Mouse (Mus musculus) lung, embryonic 14.5 days (tissue): ENCODE results near the gene Ntrk3. TPM values are rescaled to one million over a fixed set of nuclear protein-coding genes. Genes with fewer than 3 reads are reported as not detected.
A peak's percentile ranks its signal among the peaks of the same experiment; 100 is the strongest.

Experiments
- ATAC-seq: fragments of 200-750 bp; cut with Nextera tagmentation; 2 replicates; pipeline ENCODE4 v1.8.0; 2017; ENCODE audit warnings: mild to moderate bottlenecking, moderate TSS enrichment, moderate library complexity; ENCODE audit not compliant: insufficient read depth
- DNase-seq: peaks from one replicate; pipeline ENCODE4 v3.0.0-alpha.2; 2015
- H3K27ac ChIP-seq: fragments of 300-500 bp; sonication (generic); 2 replicates; pipeline ENCODE4 v1.5.1; 2014; ENCODE audit warnings: low read depth, mild to moderate bottlenecking, moderate library complexity
- H3K27me3 ChIP-seq: fragments of 300-500 bp; sonication (generic); 2 replicates; pipeline ENCODE4 v1.6.1; 2014; ENCODE audit warnings: low read length, control low read depth; ENCODE audit not compliant: insufficient read depth
- H3K36me3 ChIP-seq: fragments of 300-500 bp; sonication (generic); 2 replicates; pipeline ENCODE4 v1.6.1; 2014; ENCODE audit warnings: control low read depth; ENCODE audit not compliant: insufficient read depth
- H3K4me1 ChIP-seq: fragments of 300-500 bp; sonication (generic); 2 replicates; pipeline ENCODE4 v1.6.1; 2014; ENCODE audit warnings: antibody characterized with exemption, control low read depth; ENCODE audit not compliant: insufficient read depth
- H3K4me2 ChIP-seq: fragments of 300-500 bp; sonication (generic); 2 replicates; pipeline ENCODE4 v1.6.1; 2014; ENCODE audit warnings: mild to moderate bottlenecking
- H3K4me3 ChIP-seq: fragments of 300-500 bp; sonication (generic); 2 replicates; pipeline ENCODE4 v1.5.1; 2014; ENCODE audit warnings: low read depth, low read length
- H3K9ac ChIP-seq: fragments of 300-500 bp; sonication (generic); 2 replicates; pipeline ENCODE4 v1.6.1; 2014
- H3K9me3 ChIP-seq: fragments of 300-500 bp; sonication (generic); 2 replicates; pipeline ENCODE4 v1.6.1; 2016; ENCODE audit warnings: low read depth, low read length, control low read depth
- CTCF ChIP-seq: IDR thresholded peaks from 2 replicates; pipeline ENCODE4 v1.5.1; 2016; ENCODE audit warnings: antibody characterized with exemption, low read depth
- WGBS: fragments of 180-500 bp; shearing (Covaris S2); extraction: QIAGEN DNeasy Blood & Tissue Kit; methylation state at CpG from one replicate; pipeline ENCODE4 v1.1.7; 2014; 5-methylcytosine and 5-hydroxymethylcytosine counted together
- polyA plus RNA-seq: library from polyadenylated mRNA; unstranded; fragments of >200 nt; fragmentation: Nextera tagmentation; extraction: Ambion mirVana; gene quantifications from 2 replicates; pipeline ENCODE4 v1.2.1, GENCODE M21; 2014

Gene Ntrk3
- polyA plus RNA-seq, 1 experiment from 2014 or later, result 0.36 TPM

DNA sequence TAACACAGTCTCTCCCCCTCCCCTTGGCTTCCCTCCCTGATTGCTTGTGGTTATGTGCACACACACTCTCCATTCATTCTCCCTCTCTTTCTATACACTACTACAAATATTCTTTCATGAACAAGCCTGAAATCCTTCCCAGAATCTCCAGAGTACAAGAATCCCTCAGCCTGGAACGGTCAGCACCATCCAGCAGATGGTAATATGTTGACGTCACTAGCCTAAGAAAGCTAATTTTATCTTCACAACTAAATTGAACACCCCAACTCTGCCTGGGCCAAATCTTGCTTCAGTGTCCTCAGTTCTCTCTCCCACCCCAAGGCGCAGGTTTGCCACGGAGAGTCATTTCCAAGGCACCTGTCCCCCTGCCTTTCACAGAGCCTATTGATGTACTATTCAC lies 239.5 kb downstream of the Ntrk3 start:
- no peak overlapping the region for H3K4me2 ChIP-seq
- H3K4me3 ChIP-seq, result no peak overlapping the region
- ATAC-seq, result no peak
- no peak overlapping the region for H3K27ac ChIP-seq
- H3K9ac ChIP-seq, result no peak overlapping the region
- H3K4me1 ChIP-seq, result no peaks in the 10 kb centered on the region
- no peaks in the 10 kb centered on the region for H3K27me3 ChIP-seq
- TF ChIP-seq CTCF, result no peak
- no peak for DNase-seq
- WGBS, result 86% methylated on average over 4 of the region's 4 CpGs
- H3K9me3 ChIP-seq, result no peaks in the 10 kb centered on the region
- no peaks in the 10 kb centered on the region for H3K36me3 ChIP-seq

DNA sequence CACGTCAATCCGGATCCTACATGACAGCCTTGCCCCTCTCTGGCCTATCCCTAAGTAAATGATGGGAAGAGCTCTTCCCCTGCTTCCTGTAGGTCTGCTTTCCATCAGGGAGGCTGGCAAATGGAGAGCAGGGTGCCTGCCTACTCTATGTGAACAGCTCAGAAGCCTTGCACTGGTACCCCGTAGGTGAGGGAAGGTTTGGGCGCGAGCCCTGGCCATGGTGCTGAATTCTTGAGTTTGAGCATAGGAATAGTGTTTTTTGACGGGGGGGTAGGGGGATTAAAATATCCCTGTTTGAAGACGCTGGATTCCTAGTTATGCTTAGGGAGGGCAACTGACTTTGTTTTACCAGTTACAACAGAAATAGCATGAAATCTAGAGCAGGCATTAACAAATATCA lies 240.0 kb downstream of the Ntrk3 start:
- H3K27me3 ChIP-seq, result no peaks in the 10 kb centered on the region
- DNase-seq (peak; percentile 61), ATAC-seq (no peak)
- no peak overlapping the region for H3K4me2 ChIP-seq
- no peak overlapping the region for H3K4me3 ChIP-seq
- H3K4me1 ChIP-seq, result no peaks in the 10 kb centered on the region
- no peaks in the 10 kb centered on the region for H3K9me3 ChIP-seq
- H3K27ac ChIP-seq, result no peak overlapping the region
- WGBS, result 39% methylated on average over 7 of the region's 7 CpGs
- no peak overlapping the region for H3K9ac ChIP-seq
- no peak for TF ChIP-seq CTCF
- H3K36me3 ChIP-seq, result no peaks in the 10 kb centered on the region

DNA sequence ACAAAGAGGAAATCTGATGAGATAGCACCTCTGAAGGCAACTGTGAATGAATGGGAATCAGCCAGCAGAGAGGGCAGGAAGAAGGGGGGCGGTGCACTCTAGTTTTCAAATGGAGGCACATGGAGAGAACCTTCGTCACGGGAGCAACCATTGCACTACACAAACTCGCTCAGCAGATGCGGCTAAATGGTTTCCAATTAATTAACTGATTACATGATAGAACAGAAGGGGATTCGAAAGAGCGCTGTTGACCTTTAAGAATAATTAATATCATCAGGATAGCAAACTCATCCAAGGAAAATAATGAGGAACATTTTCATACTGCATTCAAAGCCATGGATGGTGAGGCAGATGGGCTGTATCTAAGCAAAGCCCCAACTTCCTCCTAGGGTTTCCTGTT lies 244.2 kb downstream of the Ntrk3 start:
- Histone ChIP-seq H3K4me3 (no peak overlapping the region), H3K27ac (no peak overlapping the region), H3K9ac (no peak overlapping the region), H3K36me3 (no peaks in the 10 kb centered on the region), H3K9me3 (no peaks in the 10 kb centered on the region), H3K4me1 (no peaks in the 10 kb centered on the region), H3K4me2 (no peak overlapping the region), H3K27me3 (no peaks in the 10 kb centered on the region)
- WGBS, result 85% methylated on average over 7 of the region's 7 CpGs
- ATAC-seq (no peak), DNase-seq (no peak)
- TF ChIP-seq CTCF, result no peak

DNA sequence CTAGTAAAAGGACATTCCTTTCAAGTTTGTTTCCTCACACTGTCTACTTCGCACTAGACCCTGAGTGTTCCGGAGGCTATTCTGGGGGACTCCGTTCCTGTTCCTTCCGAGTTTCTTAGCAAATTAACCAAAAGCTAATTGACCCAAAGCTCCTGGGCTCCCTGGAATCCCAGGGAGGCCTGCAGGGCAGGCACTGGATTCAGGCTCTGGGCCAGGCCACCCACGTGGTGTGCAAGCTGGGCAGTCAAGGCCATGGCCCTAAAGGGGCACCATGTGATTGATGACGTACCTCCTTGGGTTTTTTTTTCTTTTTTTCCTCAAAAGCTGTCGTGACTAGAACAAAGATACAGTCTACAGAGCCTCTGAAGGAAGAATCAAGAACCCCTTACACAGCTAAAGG lies 246.6 kb downstream of the Ntrk3 start:
- Histone ChIP-seq H3K9ac (no peak overlapping the region), H3K27me3 (no peaks in the 10 kb centered on the region), H3K36me3 (no peaks in the 10 kb centered on the region), H3K4me1 (no peaks in the 10 kb centered on the region), H3K9me3 (no peaks in the 10 kb centered on the region), H3K27ac (no peak overlapping the region), H3K4me2 (no peak overlapping the region), H3K4me3 (no peak overlapping the region)
- ATAC-seq (no peak), DNase-seq (peak; percentile 1)
- no peak for TF ChIP-seq CTCF
- 27% methylated on average over 7 of the region's 7 CpGs for WGBS

DNA sequence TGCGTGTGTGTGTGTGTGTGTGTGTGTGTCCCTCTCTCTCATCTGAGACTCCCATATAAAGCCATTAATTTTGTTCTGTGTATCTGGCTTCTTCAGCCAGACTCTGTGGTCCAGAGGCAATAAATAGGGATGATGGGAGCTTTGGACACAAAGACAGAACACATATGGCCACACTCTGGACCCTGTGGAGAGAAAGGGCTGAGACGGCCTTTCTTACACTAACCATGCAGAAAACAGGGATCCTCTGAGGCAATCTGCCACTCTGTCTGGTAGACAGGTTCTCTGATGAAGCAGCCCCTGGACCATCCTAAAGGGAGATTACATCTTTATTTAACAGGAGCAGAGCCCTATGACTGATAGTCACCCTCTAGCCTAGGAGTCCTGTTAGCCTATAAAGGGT lies 253.5 kb downstream of the Ntrk3 start:
- H3K9me3 ChIP-seq, result no peaks in the 10 kb centered on the region
- no peaks in the 10 kb centered on the region for H3K4me1 ChIP-seq
- WGBS, result 95% methylated on average over 2 of the region's 2 CpGs
- TF ChIP-seq CTCF, result no peak
- no peaks in the 10 kb centered on the region for H3K36me3 ChIP-seq
- no peak for DNase-seq
- no peak overlapping the region for H3K27ac ChIP-seq
- ATAC-seq, result no peak
- no peak overlapping the region for H3K4me2 ChIP-seq
- H3K27me3 ChIP-seq, result no peaks in the 10 kb centered on the region
- no peak overlapping the region for H3K9ac ChIP-seq
- no peak overlapping the region for H3K4me3 ChIP-seq

DNA sequence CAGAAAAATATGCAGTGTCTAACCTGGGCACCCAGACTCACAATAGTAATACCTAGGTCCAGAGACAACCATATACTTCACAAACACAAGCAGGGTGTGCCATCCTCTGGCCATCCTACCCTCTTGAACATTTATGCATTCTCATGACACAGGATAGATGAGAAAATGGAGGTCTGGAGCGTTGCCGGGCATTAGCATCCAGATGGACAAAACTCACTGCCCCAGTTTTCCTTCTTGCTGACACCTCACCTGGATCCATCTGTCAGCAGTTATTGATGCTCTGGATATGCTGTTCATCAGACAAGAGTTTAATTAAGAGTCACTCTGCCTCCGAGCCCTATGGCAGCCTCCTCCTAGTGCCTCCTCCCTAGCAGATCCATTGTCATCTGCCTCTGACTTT lies 254.1 kb downstream of the Ntrk3 start:
- DNase-seq, result no peak
- Histone ChIP-seq H3K36me3 (no peaks in the 10 kb centered on the region), H3K4me3 (no peak overlapping the region), H3K9ac (no peak overlapping the region), H3K27me3 (no peaks in the 10 kb centered on the region), H3K27ac (no peak overlapping the region), H3K9me3 (no peaks in the 10 kb centered on the region), H3K4me2 (no peak overlapping the region), H3K4me1 (no peaks in the 10 kb centered on the region)
- TF ChIP-seq CTCF, result no peak
- no peak for ATAC-seq
- WGBS, result 83% methylated on average over 3 of the region's 3 CpGs

DNA sequence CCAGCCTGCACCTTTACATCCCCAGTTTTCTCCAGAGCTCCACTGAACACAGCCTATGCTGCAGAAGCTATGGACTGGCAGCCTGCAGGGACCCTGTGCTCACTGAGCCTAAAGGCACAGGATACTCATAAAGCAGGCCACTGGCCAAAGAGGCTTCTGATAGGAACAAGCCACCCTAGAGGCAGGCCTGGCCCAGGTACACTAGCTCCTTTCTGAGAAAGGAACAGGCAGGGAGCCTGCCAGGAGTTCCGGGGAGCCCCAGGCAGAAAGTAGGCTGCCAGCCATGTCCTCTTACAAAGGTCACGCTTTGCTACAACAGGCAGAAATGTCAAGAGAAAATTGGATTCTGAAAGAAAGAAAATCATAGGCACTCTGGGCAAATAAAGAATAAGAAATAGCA lies 254.8 kb downstream of the Ntrk3 start:
- Histone ChIP-seq H3K36me3 (no peaks in the 10 kb centered on the region), H3K9me3 (no peaks in the 10 kb centered on the region), H3K27ac (no peak overlapping the region), H3K27me3 (no peaks in the 10 kb centered on the region), H3K4me1 (no peaks in the 10 kb centered on the region), H3K9ac (no peak overlapping the region), H3K4me3 (no peak overlapping the region), H3K4me2 (no peak overlapping the region)
- DNase-seq, result no peak
- no peak for ATAC-seq
- 79% methylated on average over 2 of the region's 2 CpGs for WGBS
- TF ChIP-seq CTCF, result no peak

DNA sequence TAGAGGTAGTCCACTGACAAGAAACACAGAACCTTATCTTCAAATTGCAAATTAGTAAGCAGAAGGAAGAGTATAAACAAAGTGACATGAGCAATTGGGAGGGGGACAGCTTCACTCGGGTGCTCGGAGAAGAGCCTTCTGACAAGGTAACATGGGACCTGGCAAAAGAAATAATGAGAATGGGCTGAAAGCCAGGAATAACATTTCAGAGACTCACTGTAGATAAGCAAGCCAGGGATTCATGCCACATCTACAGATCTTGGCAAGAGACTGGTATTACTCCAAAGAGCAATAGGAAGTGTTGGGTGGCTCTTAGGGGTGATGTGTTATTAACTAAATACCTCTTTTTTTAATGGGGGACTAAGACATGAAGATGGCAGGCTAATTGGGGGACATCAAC lies 258.9 kb downstream of the Ntrk3 start:
- Histone ChIP-seq H3K9ac (no peak overlapping the region), H3K4me3 (no peak overlapping the region), H3K4me1 (no peaks in the 10 kb centered on the region), H3K27me3 (no peaks in the 10 kb centered on the region), H3K9me3 (no peaks in the 10 kb centered on the region), H3K36me3 (no peaks in the 10 kb centered on the region), H3K27ac (no peak overlapping the region), H3K4me2 (no peak overlapping the region)
- ATAC-seq, result no peak
- no peak for TF ChIP-seq CTCF
- no peak for DNase-seq
- 36% methylated on average over 2 of the region's 2 CpGs for WGBS
